Mouse (Mus musculus) intestine, embryonic 16.5 days (tissue): Measurements from ENCODE around the gene Recql5. TPM values are rescaled to one million over a fixed set of nuclear protein-coding genes. Genes with fewer than 3 reads are reported as not detected.
A peak's percentile ranks its signal among the peaks of the same experiment; 100 is the strongest.

Experiments
- ATAC-seq: fragments of 200-750 bp; cut with Nextera tagmentation; 2 replicates; pipeline ENCODE4 v1.8.0; 2017; ENCODE audit warnings: moderate TSS enrichment, moderate library complexity
- H3K27ac ChIP-seq: fragments of 300-500 bp; sonication (generic); 2 replicates; pipeline ENCODE4 v1.5.1; 2014; ENCODE audit warnings: mild to moderate bottlenecking, low read length
- H3K27me3 ChIP-seq: fragments of 300-500 bp; sonication (generic); replicated peaks from 2 replicates; pipeline ENCODE4 v1.6.1; 2014; ENCODE audit warnings: low read length, control low read depth, mixed read lengths; ENCODE audit not compliant: control insufficient read depth, insufficient read depth
- H3K36me3 ChIP-seq: fragments of 300-500 bp; sonication (generic); 2 replicates; pipeline ENCODE4 v1.6.1; 2014; ENCODE audit warnings: low read length, control low read depth; ENCODE audit not compliant: control insufficient read depth, insufficient read depth
- H3K4me1 ChIP-seq: fragments of 300-500 bp; sonication (generic); 2 replicates; pipeline ENCODE4 v1.6.1; 2014; ENCODE audit warnings: low read length, control low read depth, mixed read lengths; ENCODE audit not compliant: control insufficient read depth, insufficient read depth
- H3K4me2 ChIP-seq: fragments of 300-500 bp; sonication (generic); 2 replicates; pipeline ENCODE4 v1.6.1; 2014; ENCODE audit warnings: low read depth, low read length, control low read depth
- H3K4me3 ChIP-seq: fragments of 300-500 bp; sonication (generic); 2 replicates; pipeline ENCODE4 v1.5.1; 2014; ENCODE audit warnings: mild to moderate bottlenecking, low read length
- H3K9ac ChIP-seq: fragments of 300-500 bp; sonication (generic); 2 replicates; pipeline ENCODE4 v1.6.1; 2014; ENCODE audit warnings: low read depth, low read length
- H3K9me3 ChIP-seq: fragments of 300-500 bp; sonication (generic); 2 replicates; pipeline ENCODE4 v1.6.1; 2016; ENCODE audit warnings: low read length, control low read depth; ENCODE audit not compliant: control insufficient read depth
- WGBS: fragments of 180-500 bp; shearing (Covaris S2); extraction: QIAGEN DNeasy Blood & Tissue Kit; methylation state at CpG from one replicate; pipeline ENCODE4 v1.1.7; 2014; 5-methylcytosine and 5-hydroxymethylcytosine counted together
- polyA plus RNA-seq: library from polyadenylated mRNA; unstranded; fragments of >200 nt; fragmentation: Nextera tagmentation; extraction: Ambion mirVana; gene quantifications from 2 replicates; pipeline ENCODE4 v1.2.1, GENCODE M21; 2015

The Recql5 gene
- polyA plus RNA-seq, 1 experiment from 2014 or later = 16.7 TPM

DNA sequence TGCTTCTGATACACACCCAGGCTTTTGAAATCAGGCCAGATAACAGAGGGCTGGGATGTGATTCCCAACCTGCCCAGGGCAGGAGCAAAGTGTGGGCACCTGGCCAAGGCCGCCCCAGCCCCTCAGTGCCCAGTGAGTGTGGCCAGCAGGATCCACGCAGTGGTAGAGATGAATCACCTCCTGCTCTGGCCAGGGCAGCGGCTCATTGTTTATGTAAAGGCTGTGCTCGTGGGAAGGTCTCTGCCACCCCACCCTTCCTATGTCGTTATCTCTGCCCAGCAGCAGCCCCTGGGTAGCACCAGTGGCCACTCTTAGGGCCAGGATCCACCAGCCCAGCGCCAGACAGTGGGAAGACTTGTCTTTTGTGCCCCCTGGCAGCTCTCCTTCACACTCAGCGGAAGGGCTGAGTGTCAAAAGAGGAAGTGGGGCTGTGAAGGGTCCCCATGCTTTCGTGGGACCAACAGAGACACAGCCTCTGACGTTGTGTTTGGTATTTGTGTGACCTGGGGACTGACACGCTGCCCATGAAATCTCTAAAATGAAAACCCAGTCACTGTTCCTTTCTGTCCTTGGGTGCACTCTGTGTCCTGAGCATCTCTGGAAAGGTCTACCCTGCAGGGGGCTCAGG, 31.8 kb upstream of the Recql5 start:
- Histone ChIP-seq H3K27me3 (no peaks in the 10 kb centered on the region), H3K36me3 (peaks cover 43% of the 10 kb centered on the region), H3K27ac (no peak overlapping the region), H3K9ac (no peak overlapping the region), H3K4me3 (no peak overlapping the region), H3K9me3 (no peaks in the 10 kb centered on the region), H3K4me1 (peaks cover 9% of the 10 kb centered on the region; the same call in 1 of the 2 replicates), H3K4me2 (no peak overlapping the region)
- 74% methylated on average over 10 of the region's 10 CpGs for WGBS
- ATAC-seq = peak; percentile 41; the same call in 1 of the 2 replicates

DNA sequence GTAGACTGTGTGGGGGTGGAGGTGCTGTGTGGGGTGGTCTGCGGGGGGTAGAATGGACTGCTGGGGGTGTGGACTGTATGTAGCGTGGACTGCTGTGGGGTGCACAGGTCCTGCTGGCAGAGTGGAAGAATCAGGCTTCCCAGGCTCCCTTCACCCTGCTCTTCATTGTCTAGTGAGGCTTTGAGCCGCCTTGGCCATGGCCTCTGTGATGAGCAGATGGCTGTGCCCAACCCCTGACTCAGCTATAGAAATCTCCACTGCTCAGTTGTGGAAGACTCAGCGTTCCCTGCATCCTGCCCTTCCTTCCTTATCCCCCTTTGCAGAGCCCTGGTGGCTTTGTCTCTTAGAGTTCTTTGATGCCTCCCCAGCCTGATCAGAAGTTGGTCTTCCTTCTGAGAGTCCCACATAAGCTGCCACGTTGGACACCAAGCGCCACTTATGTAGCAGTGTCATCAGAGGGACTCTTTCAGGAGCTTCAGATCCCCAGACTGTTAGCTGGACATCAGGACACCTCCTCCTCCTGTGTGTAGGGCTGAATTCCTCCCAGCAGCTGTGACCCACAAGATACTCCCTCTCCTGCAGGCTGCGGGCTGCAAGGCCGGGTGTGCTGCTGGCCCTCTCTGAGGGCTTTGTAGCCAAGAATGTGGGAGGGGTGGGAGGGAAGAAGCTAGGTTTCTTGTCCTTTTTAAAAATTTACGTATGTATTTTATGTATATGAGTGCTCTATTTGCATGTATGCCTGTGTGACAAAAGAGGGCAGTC, 29.6 kb upstream of the Recql5 start:
- H3K27ac ChIP-seq = no peak overlapping the region
- 0 out of 2 replicates have a peak, but pooled peaks cover 5% of the 10 kb centered on the region for H3K4me1 ChIP-seq
- H3K9me3 ChIP-seq = no peaks in the 10 kb centered on the region
- no peak overlapping the region for H3K4me2 ChIP-seq
- no peak overlapping the region for H3K9ac ChIP-seq
- no peak overlapping the region for H3K4me3 ChIP-seq
- H3K36me3 ChIP-seq = peaks cover 43% of the 10 kb centered on the region
- ATAC-seq = no peak
- H3K27me3 ChIP-seq = no peaks in the 10 kb centered on the region
- WGBS = 91% methylated on average over 9 of the region's 9 CpGs

DNA sequence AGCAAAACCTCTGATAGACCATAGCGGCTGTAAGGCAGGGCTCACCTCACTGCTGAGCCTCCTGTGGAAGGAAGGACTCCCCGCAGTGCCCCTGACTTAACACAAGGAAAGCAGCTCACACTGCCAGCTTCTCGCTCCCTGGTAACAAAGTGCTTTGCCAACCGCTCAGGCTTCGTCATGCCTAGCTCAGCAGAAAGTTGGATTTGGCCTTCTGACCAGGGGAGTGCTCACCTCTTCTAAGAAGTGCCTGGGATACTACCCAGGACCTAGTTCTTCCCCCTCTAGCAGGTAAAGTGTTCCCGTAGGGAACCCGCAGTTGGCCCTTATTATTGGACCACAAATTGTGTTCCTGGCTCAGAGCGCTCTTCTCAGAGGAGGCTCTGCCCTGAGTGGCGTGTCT, 25.7 kb upstream of the Recql5 start:
- Histone ChIP-seq H3K27me3 (no peaks in the 10 kb centered on the region), H3K36me3 (peaks cover 26% of the 10 kb centered on the region), H3K4me1 (peaks cover 26% of the 10 kb centered on the region), H3K27ac (no peak overlapping the region), H3K9ac (no peak overlapping the region), H3K4me3 (no peak overlapping the region), H3K9me3 (no peaks in the 10 kb centered on the region), H3K4me2 (no peak overlapping the region)
- WGBS = 95% methylated on average over 9 of the region's 9 CpGs
- ATAC-seq = no peak

DNA sequence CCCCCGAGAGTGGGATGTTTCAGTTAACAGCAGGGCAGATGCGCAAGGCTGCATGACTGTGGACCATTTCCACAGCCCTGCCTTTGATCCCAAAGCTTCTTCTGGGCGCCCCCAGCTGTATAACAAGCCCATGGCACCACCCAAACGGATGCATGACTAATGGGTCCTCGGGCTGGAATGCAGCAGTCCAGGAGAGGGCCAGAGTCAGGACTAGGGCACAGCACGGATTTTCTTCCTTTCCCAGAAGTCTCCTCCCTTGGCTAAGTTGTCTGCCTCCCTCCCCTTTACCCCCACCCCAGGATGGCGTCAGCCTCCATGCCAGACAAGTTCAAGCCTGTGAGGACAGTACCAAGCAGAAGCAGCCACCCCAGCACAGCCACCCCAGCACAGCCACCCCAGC, 24.7 kb upstream of the Recql5 start:
- no peak for ATAC-seq
- H3K4me1 ChIP-seq = peaks cover 26% of the 10 kb centered on the region
- H3K4me2 ChIP-seq = no peak overlapping the region
- no peak overlapping the region for H3K9ac ChIP-seq
- H3K27me3 ChIP-seq = no peaks in the 10 kb centered on the region
- no peak overlapping the region for H3K4me3 ChIP-seq
- WGBS = 65% methylated on average over 7 of the region's 7 CpGs
- H3K36me3 ChIP-seq = peaks cover 21% of the 10 kb centered on the region
- H3K9me3 ChIP-seq = no peaks in the 10 kb centered on the region
- 0 out of 2 replicates have a peak overlapping the region, but pooled peaks have one; percentile 92 for H3K27ac ChIP-seq

DNA sequence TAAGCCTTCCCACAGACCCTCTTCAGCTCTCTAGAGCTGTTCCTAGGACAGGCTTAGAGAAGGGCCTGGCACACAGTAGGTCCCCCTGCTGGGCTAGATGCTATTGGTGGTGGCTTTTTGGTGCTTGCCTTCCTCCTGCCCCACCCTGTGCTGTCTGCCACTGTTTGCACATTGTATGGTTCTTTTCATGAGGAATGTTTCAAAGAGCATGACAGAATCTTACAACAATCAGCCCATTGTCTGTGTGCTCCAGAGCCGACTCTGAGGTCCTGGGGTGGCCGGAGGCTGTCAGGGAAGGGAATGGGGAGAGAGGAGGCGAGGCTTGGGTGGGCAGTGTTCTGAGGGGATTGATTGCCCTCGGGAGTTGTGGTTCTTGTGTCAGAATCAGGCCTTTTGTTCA, 23.2 kb upstream of the Recql5 start:
- Histone ChIP-seq H3K9ac (no peak overlapping the region), H3K9me3 (no peaks in the 10 kb centered on the region), H3K36me3 (peaks cover 19% of the 10 kb centered on the region), H3K4me1 (peaks cover 26% of the 10 kb centered on the region), H3K27me3 (no peaks in the 10 kb centered on the region), H3K4me3 (no peak overlapping the region), H3K27ac (peak overlapping the region; percentile 92), H3K4me2 (no peak overlapping the region)
- 51% methylated on average over 4 of the region's 4 CpGs for WGBS
- ATAC-seq = peak; percentile 14

DNA sequence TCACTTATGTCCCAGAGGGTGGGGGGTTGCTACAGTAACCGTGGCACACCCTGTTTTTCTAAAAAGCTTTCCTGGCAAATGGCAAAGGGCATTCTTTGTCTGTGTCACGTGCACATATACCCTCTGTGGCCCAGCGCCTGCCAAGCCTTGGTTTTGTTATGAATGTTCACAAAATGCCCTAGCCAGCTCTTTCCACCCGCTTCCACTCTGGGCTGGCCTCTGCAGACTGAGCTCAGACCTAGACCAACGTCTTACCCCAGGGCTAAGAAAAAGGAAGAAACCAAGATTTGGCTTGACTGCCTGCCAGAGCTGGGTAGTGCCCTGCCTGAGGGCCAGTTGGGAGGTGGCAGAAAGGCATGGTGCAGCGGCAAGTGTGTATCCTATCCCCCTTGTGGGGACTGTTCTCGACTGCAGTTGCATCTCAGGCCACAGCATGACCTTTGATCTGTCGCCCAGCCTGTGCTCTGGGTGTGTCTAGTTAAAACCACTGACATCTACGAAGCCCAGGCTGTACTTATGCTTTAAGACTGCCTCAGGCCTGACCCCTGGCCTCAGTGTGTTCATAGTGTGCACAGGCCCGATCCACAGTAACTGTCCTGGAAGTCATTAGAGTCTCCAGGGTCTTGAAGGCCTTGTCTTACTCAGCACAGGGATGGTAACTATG, 22.1 kb upstream of the Recql5 start:
- H3K9ac ChIP-seq = no peak overlapping the region
- 47% methylated on average over 10 of the region's 10 CpGs for WGBS

DNA sequence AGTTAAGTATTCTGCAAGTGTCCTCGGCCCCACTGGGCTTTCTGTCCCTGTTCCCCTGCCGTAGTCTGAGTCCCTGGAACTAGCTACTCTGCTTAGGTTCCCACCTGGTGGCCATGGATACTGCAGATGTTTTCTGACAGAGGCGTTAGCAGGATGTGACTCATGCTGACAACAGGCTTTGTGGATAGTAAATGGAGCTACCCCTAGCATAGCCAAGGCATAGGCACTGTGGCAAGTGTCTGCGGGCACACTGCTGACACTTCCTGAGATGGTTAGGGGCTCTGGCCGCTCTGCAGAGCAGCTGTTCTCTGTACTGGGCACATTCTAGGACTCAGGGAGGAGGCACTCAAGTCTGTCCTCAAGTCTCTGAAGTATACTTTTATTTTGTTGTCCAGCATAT, 21.4 kb upstream of the Recql5 start:
- Histone ChIP-seq H3K27ac (peak overlapping the region; percentile 92), H3K27me3 (no peaks in the 10 kb centered on the region), H3K9me3 (no peaks in the 10 kb centered on the region), H3K36me3 (peaks cover 9% of the 10 kb centered on the region), H3K4me1 (peaks cover 26% of the 10 kb centered on the region), H3K4me3 (no peak overlapping the region), H3K9ac (no peak overlapping the region), H3K4me2 (no peak overlapping the region)
- peak; percentile 14; the same call in 1 of the 2 replicates for ATAC-seq
- WGBS = 74% methylated on average over 5 of the region's 5 CpGs

More for the DNA sequence above, 22.1 kb upstream of the Recql5 start:
- no peak overlapping the region; the same call in 1 of the 2 replicates for H3K4me2 ChIP-seq
- H3K27ac ChIP-seq = peak overlapping the region; percentile 92
- peak; percentile 85 for ATAC-seq
- H3K4me1 ChIP-seq = peaks cover 26% of the 10 kb centered on the region
- H3K27me3 ChIP-seq = no peaks in the 10 kb centered on the region
- no peaks in the 10 kb centered on the region for H3K9me3 ChIP-seq
- H3K36me3 ChIP-seq = peaks cover 10% of the 10 kb centered on the region
- H3K4me3 ChIP-seq = no peak overlapping the region

DNA sequence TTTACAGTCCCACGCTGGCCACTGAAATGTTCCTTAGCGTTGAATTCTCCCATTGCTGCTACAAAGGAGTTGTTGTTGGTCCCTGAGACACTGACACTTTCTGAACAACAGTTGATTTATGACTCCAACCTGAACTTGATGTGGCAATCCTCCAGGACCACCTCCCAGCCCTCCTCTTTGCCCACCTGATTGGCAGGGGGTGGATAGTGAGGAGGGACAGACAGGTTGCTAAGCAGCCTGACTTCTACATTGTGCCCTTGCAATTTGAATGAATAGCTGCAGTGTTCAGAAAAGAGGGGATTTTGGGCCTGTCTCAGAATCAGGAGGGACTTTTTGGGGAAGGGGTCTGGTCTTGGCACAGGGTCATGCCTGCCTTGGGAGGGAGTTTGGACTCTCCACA, 17.4 kb upstream of the Recql5 start:
- Histone ChIP-seq H3K27ac (no peak overlapping the region), H3K4me3 (no peak overlapping the region), H3K9me3 (no peaks in the 10 kb centered on the region), H3K36me3 (peaks cover 9% of the 10 kb centered on the region), H3K4me2 (no peak overlapping the region), H3K4me1 (peaks cover 10% of the 10 kb centered on the region), H3K9ac (no peak overlapping the region), H3K27me3 (no peaks in the 10 kb centered on the region)
- no peak for ATAC-seq
- 81% methylated on average over 2 of the region's 2 CpGs for WGBS

DNA sequence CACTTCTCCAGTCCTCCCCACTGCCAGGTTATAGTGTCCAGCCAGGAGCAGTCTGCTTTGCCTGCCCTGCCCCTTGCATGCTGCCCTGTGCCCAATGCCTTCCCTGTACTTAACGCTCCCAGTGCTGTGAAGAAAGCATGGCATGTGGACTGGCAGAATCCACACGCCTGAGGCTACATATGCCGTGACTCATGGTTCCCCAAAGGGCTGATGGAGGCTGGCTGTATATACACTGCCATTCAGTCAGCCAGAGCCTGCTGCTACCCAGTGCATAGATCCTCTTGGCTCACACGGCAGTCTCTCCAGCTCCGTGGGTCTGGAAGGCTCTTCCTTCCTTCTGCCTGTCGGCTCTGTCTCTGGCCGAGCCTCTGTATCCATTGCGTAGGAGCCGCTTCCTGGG, 15.0 kb upstream of the Recql5 start:
- 93% methylated on average over 9 of the region's 9 CpGs for WGBS
- Histone ChIP-seq H3K27me3 (no peaks in the 10 kb centered on the region), H3K4me3 (no peak overlapping the region), H3K36me3 (peaks cover 9% of the 10 kb centered on the region), H3K4me1 (no peaks in the 10 kb centered on the region), H3K27ac (no peak overlapping the region), H3K9ac (no peak overlapping the region), H3K4me2 (no peak overlapping the region), H3K9me3 (no peaks in the 10 kb centered on the region)
- ATAC-seq = no peak
